Mouse (Mus musculus) gonadal fat pad, adult 2 months (tissue): ENCODE data around the gene Gm21679. TPM values are rescaled to one million over a fixed set of nuclear protein-coding genes. Genes with fewer than 3 reads are reported as not detected.
"Not testable (repeated sequence)": the region's sequence is repeated elsewhere in the genome, so short reads cannot be mapped to it uniquely, and the experiment has no call there.

ENCODE experiments used
- DNase-seq: peaks from one replicate; pipeline ENCODE4 v3.0.0-alpha.2; 2012; ENCODE audit warnings: low read depth
- polyA plus RNA-seq: library from polyadenylated mRNA; depleted of rRNA; stranded (reverse); fragments of >200 nt; gene quantifications from 2 replicates; pipeline ENCODE4 v1.2.3, GENCODE M21; 2012; rRNA removed

Gene Gm21679
- not detected in 2 replicates for polyA plus RNA-seq

DNA sequence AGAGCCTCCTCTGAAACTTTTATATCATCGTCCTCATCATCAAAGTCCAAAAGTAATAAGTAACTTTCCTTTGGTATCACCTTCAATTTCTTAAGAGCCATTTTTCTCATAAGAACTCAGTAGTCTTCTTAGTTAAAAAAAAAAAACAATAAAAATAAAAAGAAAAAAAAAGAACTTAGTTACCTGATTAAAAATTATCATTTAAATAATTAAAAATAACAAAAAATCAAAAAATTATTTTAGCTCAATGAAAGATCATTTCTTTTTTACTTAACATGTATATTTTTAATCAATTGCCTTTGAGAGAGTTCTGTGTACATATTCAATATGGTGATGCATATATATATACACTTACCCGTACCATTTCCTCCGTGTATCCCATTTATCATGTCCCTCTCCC is at the start of gene Gm21679:
TSS of gene Gm21679 (minus strand) at position 101 of the 400 bp plus-strand sequence.
- DNase-seq = not testable (repeated sequence)
